Mouse (Mus musculus): Measurements from ENCODE around the gene Cabp1.
A peak's percentile ranks its signal among the peaks of the same experiment; 100 is the strongest.

- TF ChIP-seq CTCF (IDR thresholded peaks at IDR 0.05) (peak; percentile 94), EP300 (IDR thresholded peaks at IDR 0.05) (peak; percentile 42; the same call in 1 of the 2 replicates)
Observed at GRCm38 (mm10) chr5:115235786-115236263, 41.6 kb upstream of the Cabp1 start, which contains the start of gene Pop5.
